Mouse (Mus musculus) E14TG2a.4 (cell line): ENCODE measurements at regions not wholly inside any gene's neighbourhood (a gene's known extent, or its start where the extent isn't known, plus 50 kb on each side); places are given as distances from the start of the nearest gene placed in this dataset.

ENCODE experiments used
- CTCF ChIP-seq: conservative IDR thresholded peaks from 2 replicates; pipeline ENCODE4 v1.5.1; 2014; ENCODE audit warnings: low read length
- POU5F1 ChIP-seq: IDR thresholded peaks from 2 replicates; pipeline ENCODE4 v1.6.1; 2014; ENCODE audit warnings: low read length, borderline replicate concordance

- TF ChIP-seq CTCF: no peak
- no peak for TF ChIP-seq POU5F1
These were observed 81.5 kb upstream of the Dcn start for GRCm38 (mm10) chr10:97397896-97398295.
